ENCODE assay signal across 22 mouse cellular contexts in genomic region chr5:66462665-66463064, GRCm38 (mm10).
DNase-seq lines count a peak whose midpoint lies in the region; ATAC-seq and TF ChIP-seq lines count a peak whose summit lies in the region.
"Had no signal": no experiment of that assay in that cellular context is flagged by ENCODE, and none has a peak within 500 bp of the region (broad histone marks: within the 10 kb centered on the region; RNA-seq: fewer than 3 reads in every experiment).

No protein-coding gene starts in this region.

- H3K4me3 ChIP-seq in heart, embryonic 12.5 days: no peak overlapping the region
- H3K4me3 ChIP-seq in kidney, adult 2 months (ENCODE audit: insufficient read depth, low read depth, low read length): no peak overlapping the region
- H3K4me3 ChIP-seq in kidney, embryonic 15.5 days (replicated peaks): no peak overlapping the region
- no peak overlapping the region for H3K4me3 ChIP-seq in midbrain, embryonic 11.5 days (ENCODE audit: low read depth, low read length)
- H3K4me3 ChIP-seq in midbrain, embryonic 10.5 days: no peak overlapping the region

- no peak overlapping the region for H3K27ac ChIP-seq in heart, embryonic 12.5 days (ENCODE audit: poor library complexity, severe bottlenecking)
- H3K27ac ChIP-seq in kidney, adult 2 months (ENCODE audit: insufficient read depth, low read depth, low read length): no peak overlapping the region
- no peak overlapping the region for H3K27ac ChIP-seq in kidney, embryonic 15.5 days
- no peak overlapping the region for H3K27ac ChIP-seq in midbrain, embryonic 11.5 days (ENCODE audit: low read depth, low read length)
- no peak overlapping the region for H3K27ac ChIP-seq in midbrain, embryonic 10.5 days (replicated peaks)

- no peak for TF ChIP-seq CTCF in kidney, adult 2 months (conservative IDR thresholded peaks at IDR 0.05; ENCODE audit: insufficient read depth, insufficient read length, low read depth, low read length)

- peaks cover 7% of the 10 kb centered on the region for H3K36me3 ChIP-seq in heart, embryonic 12.5 days
- no peaks in the 10 kb centered on the region; the same call in 1 of the 2 replicates for H3K36me3 ChIP-seq in kidney, adult 2 months (ENCODE audit: control insufficient read depth, insufficient read depth, low read length)
- H3K36me3 ChIP-seq in kidney, embryonic 15.5 days: peaks cover 10% of the 10 kb centered on the region
- no peaks in the 10 kb centered on the region for H3K36me3 ChIP-seq in midbrain, embryonic 11.5 days (ENCODE audit: control insufficient read depth, insufficient read depth, low read length)
- peaks cover 9% of the 10 kb centered on the region; the same call in 1 of the 2 replicates for H3K36me3 ChIP-seq in midbrain, embryonic 10.5 days
- H3K36me3 ChIP-seq: G1E had no signal

- no peak for ATAC-seq in heart, embryonic 12.5 days (ENCODE audit: insufficient number of reproducible peaks, low FRiP score)
- no peak for ATAC-seq in kidney, embryonic 15.5 days (replicated peaks; ENCODE audit: low FRiP score)
- ATAC-seq in midbrain, embryonic 11.5 days (ENCODE audit: low FRiP score): no peak
- ATAC-seq: activated CD4-positive, CD25-positive, alpha-beta regulatory T cell, adult 4 months; CD4-positive, CD25-positive, alpha-beta regulatory T cell, adult 4 months; Patski had no signal

- H3K4me1 ChIP-seq in heart, embryonic 12.5 days (replicated peaks): peaks cover 13% of the 10 kb centered on the region; the same call in 1 of the 2 replicates
- H3K4me1 ChIP-seq in kidney, adult 2 months (ENCODE audit: control insufficient read depth, insufficient read depth, low read length): peaks cover 12% of the 10 kb centered on the region
- H3K4me1 ChIP-seq in kidney, embryonic 15.5 days: peaks cover 17% of the 10 kb centered on the region; the same call in 1 of the 2 replicates
- H3K4me1 ChIP-seq in midbrain, embryonic 11.5 days (ENCODE audit: control insufficient read depth, insufficient read depth, low read length): 0 out of 2 replicates have a peak, but pooled peaks cover 2% of the 10 kb centered on the region
- H3K4me1 ChIP-seq in midbrain, embryonic 10.5 days: peaks cover 5% of the 10 kb centered on the region; the same call in 1 of the 2 replicates

- no peaks in the 10 kb centered on the region for H3K9me3 ChIP-seq in heart, embryonic 12.5 days (replicated peaks)
- H3K9me3 ChIP-seq in kidney, embryonic 15.5 days (replicated peaks): no peaks in the 10 kb centered on the region
- H3K9me3 ChIP-seq in midbrain, embryonic 11.5 days (ENCODE audit: control insufficient read depth, low read length): no peaks in the 10 kb centered on the region
- H3K9me3 ChIP-seq in midbrain, embryonic 10.5 days (replicated peaks): no peaks in the 10 kb centered on the region

- H3K27me3 ChIP-seq in heart, embryonic 12.5 days (replicated peaks): no peaks in the 10 kb centered on the region
- no peaks in the 10 kb centered on the region for H3K27me3 ChIP-seq in kidney, adult 2 months (replicated peaks; ENCODE audit: control insufficient read depth, insufficient read depth, low read length)
- H3K27me3 ChIP-seq in kidney, embryonic 15.5 days: no peaks in the 10 kb centered on the region
- H3K27me3 ChIP-seq in midbrain, embryonic 11.5 days (ENCODE audit: control insufficient read depth, insufficient read depth, low read length): no peaks in the 10 kb centered on the region
- H3K27me3 ChIP-seq in midbrain, embryonic 10.5 days (ENCODE audit: low read depth, poor library complexity, severe bottlenecking): no peaks in the 10 kb centered on the region
- H3K27me3 ChIP-seq: CH12.LX, Patski had no signal

- DNase-seq in heart, adult 11 months: peak; percentile 75
- DNase-seq in kidney, adult 2 months: peak; percentile 32
- no peak for DNase-seq in kidney, postnatal 10 days
- DNase-seq in kidney, adult 9 months: peak; percentile 17
- DNase-seq in midbrain, embryonic 11.5 days (ENCODE audit: low spot score, missing footprints): peak; percentile 41
- no peak for DNase-seq in midbrain, embryonic 10.5 days (ENCODE audit: low spot score)
- DNase-seq: adrenal gland, adult 2 months; adrenal gland, adult 8-10 months; adrenal gland, postnatal 10 days; adrenal gland, postnatal 14 days; adrenal gland, postnatal 25 days; adrenal gland, postnatal 36 days; B cell, adult 2 months; cerebellum, adult 11 months; cerebellum, adult 11-12 months had no signal

- WGBS in heart, embryonic 12.5 days: 73% methylated on average over 8 of the region's 8 CpGs
- 42% methylated on average over 8 of the region's 8 CpGs for WGBS in kidney, adult 2 months
- 72% methylated on average over 8 of the region's 8 CpGs for WGBS in kidney, embryonic 15.5 days
- 87% methylated on average over 8 of the region's 8 CpGs for WGBS in midbrain, embryonic 11.5 days
- 81% methylated on average over 8 of the region's 8 CpGs for WGBS in midbrain, embryonic 10.5 days

- H3K4me2 ChIP-seq in heart, embryonic 12.5 days: no peak overlapping the region
- H3K4me2 ChIP-seq in kidney, embryonic 15.5 days: no peak overlapping the region
- H3K4me2 ChIP-seq in midbrain, embryonic 11.5 days: no peak overlapping the region

- no peak overlapping the region for H3K9ac ChIP-seq in heart, embryonic 12.5 days
- H3K9ac ChIP-seq in kidney, embryonic 15.5 days: no peak overlapping the region
- H3K9ac ChIP-seq in midbrain, embryonic 11.5 days (ENCODE audit: low read length): no peak overlapping the region

- TF ChIP-seq POLR2A in kidney, adult 2 months (IDR thresholded peaks at IDR 0.05; ENCODE audit: low read depth, low read length): no peak

Comparison
In these comparisons a context has a peak if more than half of its experiments do, and no peak if none do; other contexts are left out.
1. DNase-seq: peak in heart, adult 11 months (single experiment), kidney, adult 2 months (single experiment), kidney, adult 9 months (single experiment) and midbrain, embryonic 11.5 days (single experiment); none in kidney, postnatal 10 days (single experiment) and midbrain, embryonic 10.5 days (single experiment).